Mouse (Mus musculus): ENCODE data around the gene Ccdc113.

DNA sequence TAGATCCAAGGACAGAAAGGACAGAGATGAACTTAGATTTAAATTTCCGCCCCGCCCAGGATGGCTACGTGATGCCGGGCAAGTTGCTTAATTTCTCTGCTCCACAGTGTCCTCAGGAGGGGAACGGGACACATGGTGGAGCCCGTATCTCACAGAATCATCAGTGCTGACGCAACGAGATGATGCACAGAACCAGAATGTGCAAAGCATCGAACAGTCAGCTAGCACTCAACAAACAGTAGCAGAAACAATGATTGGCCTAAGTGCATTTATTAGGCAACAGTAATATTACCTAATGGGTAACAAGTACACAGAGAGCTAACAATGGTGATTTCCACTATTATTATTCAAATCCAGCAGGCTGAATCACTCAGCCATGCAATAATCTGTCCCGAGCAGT, 5.7 kb upstream of the Ccdc113 start:
- TF ChIP-seq CTCF (IDR thresholded peaks at IDR 0.05; ENCODE audit: low read depth, low read length) (no peak), POLR2A (IDR thresholded peaks at IDR 0.05; ENCODE audit: borderline replicate concordance, low read depth, low read length) (no peak)
